Mouse (Mus musculus): ENCODE measurements around the gene Pax7. TPM values are rescaled to one million over a fixed set of nuclear protein-coding genes. Genes with fewer than 3 reads are reported as not detected.

Gene Pax7
- total RNA-seq (2012; rRNA removed) (not detected in 2 replicates), polyA plus RNA-seq (2012; ENCODE audit: insufficient read depth in 1 of 2, insufficient read length in 2 of 2, low read depth in 1 of 2, low replicate concordance in 2 of 2, missing spikeins in 1 of 2) (not detected)

- Histone ChIP-seq H3K4me1 (ENCODE audit: control insufficient read depth in 1 of 2, insufficient read depth in 2 of 2, low read length in 2 of 2) (no peaks in the 10 kb centered on the region), H3K79me2 (ENCODE audit: control insufficient read depth, insufficient read depth, low read length, poor library complexity) (no peaks in the 10 kb centered on the region), H3K27me3 (ENCODE audit: control insufficient read depth in 1 of 2, insufficient read depth in 2 of 2, low read length in 2 of 2) (no peaks in the 10 kb centered on the region), H3K4me3 (ENCODE audit: control insufficient read depth in 1 of 2, insufficient read depth in 1 of 2, low read depth in 2 of 2, low read length in 2 of 2) (no peak within 1 kb of the TSS), H3K27ac (ENCODE audit: control insufficient read depth, low read depth, low read length) (no peak within 1 kb of the TSS), H3K9ac (ENCODE audit: control insufficient read depth, low read depth, low read length, poor library complexity, severe bottlenecking) (no peak within 1 kb of the TSS), H3K9me3 (replicated peaks; ENCODE audit: insufficient read depth, low read length) (no peaks in the 10 kb centered on the region), H3K36me3 (ENCODE audit: control insufficient read depth in 1 of 2, insufficient read depth in 2 of 2, low read length in 2 of 2) (no peaks in the 10 kb centered on the region)
- TF ChIP-seq CTCF (IDR thresholded peaks at IDR 0.05 in 2 of 3, conservative IDR thresholded peaks at IDR 0.05 in 1 of 3; ENCODE audit: control insufficient read depth in 1 of 3, insufficient read depth in 1 of 3, low read depth in 2 of 3, low read length in 3 of 3, poor library complexity in 1 of 3, severe bottlenecking in 1 of 3) (no peak), GATA1 (IDR thresholded peaks at IDR 0.05; ENCODE audit: low read depth, low read length) (no peak), MEF2A (IDR thresholded peaks at IDR 0.05; ENCODE audit: extremely low read depth, insufficient replicate concordance, low read depth, low read length, poor library complexity, severe bottlenecking) (no peak)
- DNase-seq (ENCODE audit: low read depth, low spot score) = no peak
Observed at GRCm38 (mm10) chr4:139833036-139833634, at the start of gene Pax7. Gene Pax7, minus strand, starts transcription at chr4:139833528.

- no peaks in the 10 kb centered on the region for H3K27me3 ChIP-seq (ENCODE audit: control insufficient read depth in 1 of 2, insufficient read depth in 2 of 2, low read length in 2 of 2)
- no peaks in the 10 kb centered on the region; the same call in 1 of the 2 replicates for H3K9me3 ChIP-seq (replicated peaks; ENCODE audit: insufficient read depth, low read length)
- H3K27ac ChIP-seq (ENCODE audit: control insufficient read depth, low read depth, low read length) = no peak overlapping the region
- no peak overlapping the region for H3K9ac ChIP-seq (ENCODE audit: control insufficient read depth, low read depth, low read length, poor library complexity, severe bottlenecking)
- H3K4me3 ChIP-seq (ENCODE audit: control insufficient read depth in 1 of 2, insufficient read depth in 1 of 2, low read depth in 2 of 2, low read length in 2 of 2) = no peak overlapping the region
- no peak for DNase-seq (ENCODE audit: low read depth, low spot score)
- H3K79me2 ChIP-seq (ENCODE audit: control insufficient read depth, insufficient read depth, low read length, poor library complexity) = no peaks in the 10 kb centered on the region
- TF ChIP-seq MYB (IDR thresholded peaks at IDR 0.05; ENCODE audit: low read depth, low read length) (no peak), ELF1 (IDR thresholded peaks at IDR 0.05; ENCODE audit: low read depth, low read length) (no peak), GATA1 (IDR thresholded peaks at IDR 0.05; ENCODE audit: low read depth, low read length) (no peak), CTCF (IDR thresholded peaks at IDR 0.05 in 2 of 3, conservative IDR thresholded peaks at IDR 0.05 in 1 of 3; ENCODE audit: control insufficient read depth in 1 of 3, insufficient read depth in 1 of 3, low read depth in 2 of 3, low read length in 3 of 3, poor library complexity in 1 of 3, severe bottlenecking in 1 of 3) (no peak), POLR2AphosphoS2 (IDR thresholded peaks at IDR 0.05; ENCODE audit: low read length) (no peak)
- H3K4me1 ChIP-seq (ENCODE audit: control insufficient read depth in 1 of 2, insufficient read depth in 2 of 2, low read length in 2 of 2) = no peaks in the 10 kb centered on the region
- H3K36me3 ChIP-seq (ENCODE audit: control insufficient read depth in 1 of 2, insufficient read depth in 2 of 2, low read length in 2 of 2) = no peaks in the 10 kb centered on the region
Observed at GRCm38 (mm10) chr4:139881796-139882195, 48.5 kb upstream of the Pax7 start.

- DNase-seq (ENCODE audit: low read depth, low spot score) = no peak
- no peak overlapping the region for H3K27ac ChIP-seq (ENCODE audit: control insufficient read depth, low read depth, low read length)
- H3K9me3 ChIP-seq (replicated peaks; ENCODE audit: insufficient read depth, low read length) = no peaks in the 10 kb centered on the region; the same call in 1 of the 2 replicates
- no peaks in the 10 kb centered on the region for H3K4me1 ChIP-seq (ENCODE audit: control insufficient read depth in 1 of 2, insufficient read depth in 2 of 2, low read length in 2 of 2)
- TF ChIP-seq MXI1 (IDR thresholded peaks at IDR 0.05; ENCODE audit: low read depth, low read length) (no peak), EP300 (IDR thresholded peaks at IDR 0.05; ENCODE audit: low read depth in 1 of 2, low read length in 2 of 2) (no peak), RCOR1 (IDR thresholded peaks at IDR 0.05; ENCODE audit: low read depth, low read length) (no peak), RAD21 (IDR thresholded peaks at IDR 0.05; ENCODE audit: low read depth, low read length) (no peak)
- H3K36me3 ChIP-seq (ENCODE audit: control insufficient read depth in 1 of 2, insufficient read depth in 2 of 2, low read length in 2 of 2) = no peaks in the 10 kb centered on the region
- no peak overlapping the region for H3K4me3 ChIP-seq (ENCODE audit: control insufficient read depth in 1 of 2, insufficient read depth in 1 of 2, low read depth in 2 of 2, low read length in 2 of 2)
- no peak overlapping the region for H3K9ac ChIP-seq (ENCODE audit: control insufficient read depth, low read depth, low read length, poor library complexity, severe bottlenecking)
- no peaks in the 10 kb centered on the region for H3K27me3 ChIP-seq (ENCODE audit: control insufficient read depth in 1 of 2, insufficient read depth in 2 of 2, low read length in 2 of 2)
- no peaks in the 10 kb centered on the region for H3K79me2 ChIP-seq (ENCODE audit: control insufficient read depth, insufficient read depth, low read length, poor library complexity)
Observed at GRCm38 (mm10) chr4:139879324-139879723, 46.0 kb upstream of the Pax7 start.
